Mouse (Mus musculus) spleen, postnatal 10 days (tissue): ENCODE results near the gene Man1c1.

Experiments
- DNase-seq, 2 experiments: peaks; one replicate each; pipeline ENCODE4 v3.0.0; 2021 to 2022; ENCODE audit warnings: low spot score in 2 of 2

The Man1c1 gene

DNA sequence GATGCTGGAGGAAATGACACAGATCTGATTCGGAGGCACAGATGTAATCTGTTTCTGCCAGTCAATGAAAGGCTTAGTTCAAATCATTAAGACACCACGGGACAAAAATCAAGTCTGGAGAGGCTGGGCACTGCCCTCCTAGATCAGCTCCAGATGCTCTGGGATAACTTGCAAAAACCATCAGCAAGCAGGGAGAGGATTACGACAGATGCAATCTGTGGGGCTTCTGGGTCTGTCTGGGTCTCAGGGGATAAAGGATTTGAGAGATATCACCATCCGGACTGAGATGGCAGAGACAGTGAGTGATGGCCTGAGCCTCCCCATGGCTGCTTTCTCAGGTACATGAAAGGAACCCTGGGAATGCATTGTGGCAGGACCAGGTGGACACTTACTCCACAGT, 99.6 kb downstream of the Man1c1 start:
- DNase-seq: no peak

DNA sequence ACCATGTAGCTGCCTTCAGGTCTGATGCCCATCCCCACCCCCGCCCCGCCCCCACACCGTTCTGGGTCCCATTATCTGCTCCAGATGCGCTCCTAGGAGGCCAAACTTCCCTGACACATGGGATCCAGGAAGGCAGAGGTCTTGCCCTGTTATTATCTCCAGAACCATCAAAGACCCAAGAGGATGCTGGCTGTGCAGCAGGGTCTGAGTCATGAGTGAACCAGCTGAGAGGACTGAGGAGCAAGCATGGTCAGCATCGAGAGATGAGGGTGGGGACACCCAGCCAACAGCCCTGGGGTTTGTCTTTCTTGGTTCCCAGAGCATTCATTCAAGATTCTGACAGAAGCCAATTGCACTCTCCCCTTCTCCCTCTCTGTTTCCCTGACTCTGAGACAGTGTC, 100.5 kb downstream of the Man1c1 start:
- no peak for DNase-seq

DNA sequence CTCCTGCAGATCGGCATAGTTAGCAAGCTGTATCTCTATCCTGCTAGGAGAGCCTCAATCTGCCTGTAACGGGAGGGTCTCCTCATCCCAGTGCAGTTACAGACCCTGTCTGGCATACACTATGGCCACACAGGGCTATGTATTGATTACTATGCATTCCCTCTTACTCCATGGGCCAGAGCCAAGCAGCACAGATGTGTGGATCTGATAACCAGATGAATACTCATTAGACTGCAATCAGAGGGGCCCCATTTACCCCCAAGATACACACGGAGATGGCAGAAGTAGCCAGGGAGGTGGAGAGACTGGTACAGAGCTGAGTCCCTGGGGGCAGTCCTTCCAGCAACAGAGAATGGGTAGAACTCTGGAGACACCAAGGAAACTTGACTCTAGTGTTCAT, 101.5 kb downstream of the Man1c1 start:
- DNase-seq: no peak

DNA sequence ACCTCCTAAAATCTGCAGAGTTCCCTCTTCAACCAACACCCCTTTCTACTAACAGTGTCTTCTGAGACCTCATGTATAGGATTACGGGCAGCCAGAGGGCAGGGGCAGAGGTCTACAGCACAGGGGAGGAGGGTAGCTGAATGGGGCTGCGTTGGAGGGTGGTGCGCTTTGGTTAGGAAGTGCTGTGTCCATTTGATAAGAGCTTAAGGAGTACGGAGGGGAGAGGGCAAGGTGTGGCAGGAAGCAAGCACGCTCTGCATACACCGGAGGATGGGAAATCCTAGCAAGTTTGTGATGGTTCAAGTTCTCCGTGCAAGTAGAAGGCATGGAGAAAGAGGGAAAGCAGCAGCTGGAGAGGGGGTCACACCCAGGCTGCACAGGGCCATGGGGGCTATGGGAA, 102.1 kb downstream of the Man1c1 start:
- no peak for DNase-seq

DNA sequence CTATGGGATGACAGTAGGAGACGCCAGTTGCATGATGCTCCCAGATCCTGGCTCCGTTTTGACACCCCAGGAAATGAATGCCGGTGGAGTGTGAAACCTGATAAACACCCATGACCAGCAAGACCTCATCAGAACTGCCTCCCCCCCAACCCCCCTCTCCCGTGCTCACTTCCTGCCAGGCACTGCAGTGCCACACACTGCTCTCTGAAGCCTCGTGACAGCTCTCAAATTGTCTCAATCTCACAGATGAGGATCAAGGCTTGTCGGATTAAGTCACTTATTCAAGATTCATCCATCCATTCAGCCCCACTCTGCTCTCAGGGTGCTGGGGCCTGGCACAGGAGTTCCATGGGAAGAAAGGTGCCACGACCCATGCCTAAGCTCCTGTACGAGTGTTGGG, 102.7 kb downstream of the Man1c1 start:
- peak in 1 of 2 experiments; percentile 39 for DNase-seq

DNA sequence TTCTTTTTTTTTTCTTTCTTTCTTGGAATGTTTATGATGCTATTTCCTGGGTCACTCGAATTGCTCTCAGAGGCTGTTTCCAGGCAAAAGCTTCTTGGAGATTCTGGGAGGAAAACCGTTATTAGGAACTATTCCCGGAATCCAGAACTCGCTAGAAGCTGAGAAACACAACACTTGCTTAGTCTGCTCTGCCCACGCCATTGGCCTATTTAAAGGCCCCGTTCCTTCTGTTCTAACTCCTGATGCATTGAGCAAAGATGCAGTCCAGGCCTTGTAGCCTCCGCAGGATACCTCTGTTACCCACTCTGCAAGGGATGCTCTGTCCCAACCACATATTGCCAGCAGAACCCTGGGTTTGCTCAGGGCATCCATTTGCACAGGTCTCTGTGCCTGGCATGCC, 103.3 kb downstream of the Man1c1 start:
- DNase-seq: no peak

DNA sequence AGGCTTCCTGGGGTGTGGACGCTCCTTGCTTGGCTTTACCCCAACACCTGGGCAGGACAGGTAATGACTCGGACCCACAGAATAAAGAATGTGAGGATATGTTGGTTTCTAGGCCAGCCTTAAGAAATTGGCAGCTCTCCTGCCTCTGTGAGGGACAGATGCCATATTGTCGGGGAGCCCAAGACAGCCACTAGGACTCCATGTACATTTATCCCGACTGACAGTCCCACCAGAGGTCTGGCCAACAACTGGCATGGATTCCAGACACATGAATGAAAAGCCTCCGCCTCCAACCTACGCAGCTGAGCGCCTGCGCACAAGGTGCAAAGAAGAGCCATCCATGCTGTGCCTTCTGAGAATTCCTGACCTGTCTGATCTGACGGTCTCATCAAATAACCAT, 104.0 kb downstream of the Man1c1 start:
- DNase-seq: no peak

DNA sequence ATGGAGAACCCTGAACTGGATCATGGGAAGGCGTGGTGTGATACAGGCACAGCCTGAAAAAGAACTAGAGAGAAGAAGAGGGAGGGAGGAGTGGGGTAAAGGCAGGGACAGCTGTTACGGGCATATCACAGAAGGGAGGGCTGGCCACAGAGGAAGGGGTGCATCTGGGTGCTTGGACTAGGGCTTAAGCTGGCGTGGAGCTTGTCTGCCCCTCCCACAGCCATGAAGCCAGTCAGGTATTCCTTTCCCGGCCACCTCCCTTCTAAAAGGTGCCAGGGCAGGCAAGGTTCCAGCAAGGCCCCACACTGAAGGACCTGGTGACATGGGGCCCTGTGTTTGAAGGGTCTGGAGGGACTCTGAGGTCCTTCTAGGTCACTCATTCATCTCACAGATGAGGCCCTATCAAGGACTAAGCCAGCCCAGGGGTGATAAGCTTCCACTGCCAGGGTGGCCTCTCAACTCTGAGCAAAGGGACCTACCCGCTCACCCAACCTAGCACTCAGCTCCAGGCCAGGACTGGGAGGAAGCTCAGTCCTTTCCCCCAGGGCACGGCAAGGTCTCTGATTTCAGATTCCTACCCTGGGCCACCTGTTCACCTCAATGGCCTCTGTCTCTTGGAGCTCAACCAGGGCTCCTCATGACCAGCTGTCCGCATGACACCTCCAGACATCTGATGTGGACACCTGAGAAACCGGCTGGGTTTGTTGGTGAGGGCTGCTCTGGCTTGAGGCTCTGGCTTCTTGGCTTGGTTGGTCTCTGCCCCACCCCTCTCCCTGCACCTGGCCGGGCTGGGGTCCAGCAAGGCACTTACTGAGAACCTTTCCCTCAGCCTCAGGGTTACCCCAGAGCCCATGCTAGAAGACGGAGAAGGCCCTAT, 107.0 kb downstream of the Man1c1 start:
- no peak for DNase-seq

DNA sequence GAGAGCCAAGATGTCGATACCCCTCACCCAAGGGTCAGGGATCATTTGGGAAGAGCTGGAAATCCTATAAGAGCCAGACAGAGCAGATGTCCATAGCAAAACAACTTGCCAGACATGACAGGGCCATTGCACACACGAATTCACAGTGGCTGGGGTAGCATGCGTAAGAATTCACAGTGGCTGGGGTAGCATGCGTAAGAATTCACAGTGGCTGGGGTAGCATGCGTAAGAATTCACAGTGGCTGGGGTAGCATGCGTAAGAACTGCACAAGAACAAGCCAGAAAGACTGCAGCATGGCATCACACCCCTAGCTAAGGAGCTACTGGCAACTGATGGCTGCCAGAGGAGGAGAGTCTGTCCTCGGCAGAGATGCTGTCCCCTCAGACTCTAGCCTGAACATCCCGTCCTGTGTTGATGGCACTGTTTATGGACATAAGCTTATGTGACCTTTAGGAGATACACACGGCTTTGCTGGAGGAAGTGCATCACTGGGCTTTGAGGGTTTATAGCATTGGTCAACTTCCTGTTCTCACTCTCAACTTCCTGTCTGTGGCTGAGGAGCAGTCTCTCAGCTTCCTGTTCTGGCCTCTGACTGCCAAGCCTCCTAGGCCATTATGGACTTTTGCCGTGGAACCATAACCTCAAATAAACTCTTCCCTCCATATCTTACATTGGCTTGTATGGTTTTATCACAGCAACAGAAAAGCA, 109.2 kb downstream of the Man1c1 start:
- no peak for DNase-seq

DNA sequence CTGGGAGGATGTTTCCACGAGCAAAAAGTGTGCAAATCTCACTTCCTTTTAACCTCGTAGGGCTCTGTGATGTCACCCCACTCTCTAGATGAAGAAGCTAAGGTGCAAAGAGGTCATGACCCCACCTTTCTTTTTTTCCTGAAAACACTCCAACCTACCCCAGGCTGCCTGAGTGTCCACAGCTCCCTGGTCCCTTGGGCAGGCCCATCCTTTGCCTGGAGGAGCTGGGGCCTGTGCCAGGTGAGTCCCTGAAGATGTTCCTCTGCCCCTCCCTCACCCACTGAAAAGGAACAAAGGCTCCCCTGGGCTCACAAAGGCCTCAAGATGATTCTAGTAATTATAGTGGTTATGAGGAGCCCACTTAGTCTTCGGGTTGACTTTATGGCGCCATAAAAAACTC, 111.6 kb downstream of the Man1c1 start:
- DNase-seq: no peak

DNA sequence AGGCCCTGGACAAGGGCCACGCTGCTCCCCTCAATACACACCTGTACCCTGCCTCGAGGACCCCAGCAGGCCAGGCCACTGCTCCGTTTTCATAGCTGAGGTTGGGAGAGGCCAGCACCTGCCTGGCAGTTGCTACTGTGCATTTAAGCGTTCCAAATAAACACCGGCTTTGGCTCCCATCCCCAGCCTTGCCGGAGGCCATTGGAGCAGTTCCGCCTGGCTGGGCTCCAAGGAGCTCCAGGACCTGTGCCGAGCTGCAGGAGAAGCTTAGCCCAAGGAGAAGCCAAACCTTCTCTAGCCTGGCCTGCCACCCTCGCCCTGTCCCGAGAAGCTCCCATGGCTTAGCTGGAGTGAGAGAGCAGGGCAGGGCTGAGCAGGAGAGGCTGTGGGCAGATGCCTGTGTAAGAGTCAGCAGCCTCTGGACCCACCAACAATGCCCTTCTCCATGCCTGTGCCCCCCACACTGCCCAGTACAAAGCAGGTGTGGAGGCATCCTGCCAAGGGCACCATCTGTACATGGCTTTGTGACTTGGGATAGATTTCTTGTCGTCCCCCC, 112.5 kb downstream of the Man1c1 start:
- no peak for DNase-seq

DNA sequence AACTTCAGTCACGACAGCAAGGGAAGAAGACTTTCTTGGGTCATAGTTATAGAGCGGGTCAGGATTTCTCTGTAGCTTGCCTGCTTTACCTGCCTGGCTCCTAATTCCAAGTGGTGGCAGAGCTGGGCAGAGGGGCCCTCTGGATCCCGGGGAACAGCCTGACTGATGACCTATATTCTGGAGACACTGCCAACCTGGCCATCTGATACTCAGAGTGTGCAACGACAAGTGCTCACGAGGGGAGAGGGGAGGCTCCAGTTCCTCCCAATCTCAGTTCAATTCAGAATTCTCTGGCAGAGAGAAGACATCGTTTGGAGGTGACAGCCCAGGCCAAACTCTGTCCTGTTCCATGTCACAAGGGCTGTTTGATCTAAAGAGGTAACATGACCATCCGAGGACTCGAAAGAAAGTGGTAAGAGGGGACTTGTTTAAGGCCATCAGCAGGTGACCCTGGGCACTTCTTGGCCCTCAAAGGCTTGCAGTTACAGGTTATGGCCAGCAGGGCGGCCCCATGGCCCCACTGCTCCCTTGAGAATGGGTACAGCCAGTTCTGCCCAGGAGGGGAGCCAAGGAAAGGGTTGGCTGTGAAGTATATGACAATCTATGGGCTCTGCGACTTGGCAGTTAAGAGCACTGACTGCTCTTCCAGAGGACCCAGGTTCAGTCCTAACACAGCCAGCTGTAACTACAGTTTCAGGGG, 113.7 kb downstream of the Man1c1 start:
- DNase-seq: peak in 1 of 2 experiments; percentile 36

DNA sequence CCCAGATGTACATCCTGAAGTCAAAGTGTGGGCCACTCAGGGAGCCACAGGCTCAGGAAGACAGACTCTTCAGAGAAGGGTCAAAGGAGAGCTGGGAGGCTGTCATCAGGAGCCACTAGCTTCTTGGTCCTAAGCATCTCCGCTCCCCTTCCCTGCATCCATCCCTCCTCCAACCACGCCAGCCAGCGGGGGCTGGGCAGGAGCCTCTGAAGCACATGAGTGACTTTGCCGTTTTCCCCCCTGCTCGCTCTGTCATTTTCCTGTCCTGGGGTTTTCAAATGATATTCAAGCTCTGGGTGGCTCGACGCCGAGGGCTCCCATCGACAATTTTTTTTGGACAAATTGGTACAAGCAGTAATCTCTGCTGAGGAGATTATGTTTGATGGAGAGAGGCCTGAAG, 114.3 kb downstream of the Man1c1 start:
- no peak for DNase-seq

DNA sequence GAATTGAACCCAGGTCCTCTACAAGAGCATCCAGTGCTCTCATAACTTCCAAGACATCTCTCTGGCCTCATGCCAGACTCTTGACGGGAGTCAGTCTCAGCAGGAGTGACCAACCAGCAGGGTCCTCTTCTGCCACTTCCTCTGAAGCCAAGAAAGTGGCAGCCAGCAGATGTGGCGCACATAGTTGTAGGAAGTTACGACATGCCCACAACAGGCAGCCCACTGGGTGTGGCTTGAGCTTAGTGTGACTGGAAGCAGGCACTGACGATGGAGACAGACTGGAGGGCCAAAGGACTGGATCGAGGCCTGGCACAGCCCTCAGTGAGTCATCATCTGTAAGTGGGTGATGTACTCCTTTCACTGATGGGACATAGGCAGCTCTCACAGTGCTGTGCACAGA, 115.1 kb downstream of the Man1c1 start:
- DNase-seq: peak in 1 of 2 experiments; percentile 31

DNA sequence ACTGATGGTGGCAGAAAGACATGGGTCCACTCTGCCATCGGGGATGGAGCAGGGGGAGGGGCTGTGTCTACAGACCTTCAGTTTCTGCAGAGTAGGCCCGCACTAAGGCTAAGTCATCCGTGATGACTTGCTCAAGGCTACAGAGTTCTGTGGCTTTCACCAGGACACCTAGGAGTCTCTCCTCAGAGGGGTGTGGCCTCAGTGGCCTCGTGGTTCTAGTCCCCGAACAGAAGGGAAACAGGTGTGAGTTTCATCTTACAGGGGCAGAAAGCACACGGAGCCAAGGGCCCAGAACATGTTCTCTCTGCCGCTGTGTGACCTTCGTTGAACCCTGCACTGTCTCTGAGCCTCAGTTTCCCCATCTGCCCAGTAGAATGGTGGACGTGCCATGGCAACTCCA, 115.8 kb downstream of the Man1c1 start:
- DNase-seq: no peak

DNA sequence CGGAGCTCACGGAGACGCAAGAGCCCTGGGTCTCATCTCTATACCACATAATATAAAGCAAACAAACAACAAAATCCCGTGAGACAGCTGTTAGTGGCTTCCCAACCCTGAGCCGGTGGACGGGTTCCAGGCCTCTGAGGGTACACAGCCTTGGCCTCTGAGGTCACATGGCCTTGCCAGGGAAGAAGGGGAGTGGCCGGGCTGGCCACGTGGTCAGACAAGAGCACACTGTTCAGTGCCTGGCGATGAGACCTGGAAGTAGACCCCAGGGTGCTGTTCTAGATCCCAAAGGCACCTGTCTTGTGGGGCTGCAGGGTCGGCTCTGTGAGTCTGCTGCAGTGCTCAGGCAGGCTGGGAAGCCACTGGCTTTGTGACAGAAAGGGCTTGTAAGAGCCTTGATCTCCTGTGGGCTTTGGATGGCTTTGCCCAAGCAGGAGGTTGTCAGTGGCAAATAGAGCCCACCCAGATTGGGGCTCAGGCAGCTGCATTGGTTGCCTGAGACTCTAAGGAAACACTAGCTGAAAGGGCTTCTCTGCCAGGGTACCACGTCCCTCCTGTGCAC, 116.4 kb downstream of the Man1c1 start:
- no peak for DNase-seq

DNA sequence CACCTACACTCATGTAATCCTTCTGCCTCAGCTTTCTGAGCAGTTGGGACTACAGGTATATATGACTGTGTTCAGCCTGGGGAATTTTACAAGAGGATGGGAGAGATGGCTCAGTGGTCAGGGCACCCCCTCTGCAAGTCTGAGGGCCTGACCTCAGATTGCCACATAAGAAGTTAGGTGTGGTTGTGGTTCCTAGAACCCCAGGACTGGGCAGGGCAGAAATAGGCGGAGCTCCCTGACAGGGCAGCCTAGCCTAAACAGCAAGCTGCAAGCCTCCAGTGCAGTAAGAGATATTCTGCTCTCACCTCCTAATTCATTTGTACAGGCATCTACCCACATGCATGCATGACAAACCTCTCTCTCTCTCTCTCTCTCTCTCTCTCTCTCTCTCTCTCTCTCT, 117.5 kb downstream of the Man1c1 start:
- no peak for DNase-seq

DNA sequence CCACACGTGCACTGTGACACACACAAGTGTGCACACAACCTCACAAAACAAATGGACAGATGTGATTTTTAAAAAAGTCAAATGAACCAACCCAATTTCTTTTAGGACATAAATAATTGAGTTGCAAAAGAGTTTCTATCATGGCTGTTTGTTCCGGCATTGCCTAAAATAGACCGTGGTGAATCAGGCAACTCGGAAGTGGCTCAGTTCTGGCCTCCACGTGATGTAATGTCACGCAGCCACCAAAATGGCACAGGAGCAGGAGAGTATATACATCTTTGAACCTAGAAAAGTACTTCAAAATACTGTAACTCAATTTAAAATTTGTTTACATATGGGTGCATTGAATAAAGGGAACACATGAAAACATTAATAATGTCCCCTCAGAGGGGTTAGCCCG, 118.0 kb downstream of the Man1c1 start:
- no peak for DNase-seq

DNA sequence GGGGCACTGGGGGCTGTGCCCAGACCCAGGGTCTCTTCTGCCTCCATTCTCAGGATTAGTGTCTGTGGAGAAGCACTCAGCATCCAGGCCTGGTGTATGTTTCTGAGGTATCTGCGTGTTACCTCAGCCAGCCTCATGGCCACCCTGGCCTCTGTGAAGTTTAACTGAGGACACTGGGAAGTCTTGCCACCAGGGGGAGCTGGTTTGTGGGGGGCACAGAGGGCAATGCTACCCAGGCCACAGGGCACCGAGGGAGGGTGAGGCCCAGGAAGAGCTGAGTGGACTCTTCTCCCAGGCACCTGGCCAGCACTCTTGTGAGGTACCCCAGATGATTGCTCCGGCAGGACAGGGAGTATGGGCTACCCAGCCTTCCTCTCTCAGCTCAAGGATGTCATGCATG, 120.6 kb downstream of the Man1c1 start:
- peak in 1 of 2 experiments; percentile 71 for DNase-seq

DNA sequence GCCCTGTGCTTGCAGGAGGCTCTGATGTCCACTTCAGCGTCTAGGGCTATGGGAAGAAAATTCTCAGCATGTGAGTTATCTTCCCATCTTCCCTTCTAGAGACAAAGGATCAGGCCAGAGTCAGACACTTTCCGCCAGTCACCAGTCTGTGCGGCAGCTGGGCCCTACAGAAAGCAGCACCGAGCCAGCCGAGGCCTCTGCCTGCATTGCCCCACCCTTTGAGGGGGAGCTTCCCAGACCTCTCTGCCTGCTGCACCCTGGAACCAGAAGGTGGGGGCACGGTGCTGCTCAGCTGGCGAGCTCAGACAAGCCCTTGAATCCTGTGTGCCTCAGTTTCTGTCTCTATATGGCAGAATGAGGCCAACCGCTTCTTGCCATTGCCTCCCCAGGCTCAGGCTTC, 122.7 kb downstream of the Man1c1 start:
- no peak for DNase-seq

DNA sequence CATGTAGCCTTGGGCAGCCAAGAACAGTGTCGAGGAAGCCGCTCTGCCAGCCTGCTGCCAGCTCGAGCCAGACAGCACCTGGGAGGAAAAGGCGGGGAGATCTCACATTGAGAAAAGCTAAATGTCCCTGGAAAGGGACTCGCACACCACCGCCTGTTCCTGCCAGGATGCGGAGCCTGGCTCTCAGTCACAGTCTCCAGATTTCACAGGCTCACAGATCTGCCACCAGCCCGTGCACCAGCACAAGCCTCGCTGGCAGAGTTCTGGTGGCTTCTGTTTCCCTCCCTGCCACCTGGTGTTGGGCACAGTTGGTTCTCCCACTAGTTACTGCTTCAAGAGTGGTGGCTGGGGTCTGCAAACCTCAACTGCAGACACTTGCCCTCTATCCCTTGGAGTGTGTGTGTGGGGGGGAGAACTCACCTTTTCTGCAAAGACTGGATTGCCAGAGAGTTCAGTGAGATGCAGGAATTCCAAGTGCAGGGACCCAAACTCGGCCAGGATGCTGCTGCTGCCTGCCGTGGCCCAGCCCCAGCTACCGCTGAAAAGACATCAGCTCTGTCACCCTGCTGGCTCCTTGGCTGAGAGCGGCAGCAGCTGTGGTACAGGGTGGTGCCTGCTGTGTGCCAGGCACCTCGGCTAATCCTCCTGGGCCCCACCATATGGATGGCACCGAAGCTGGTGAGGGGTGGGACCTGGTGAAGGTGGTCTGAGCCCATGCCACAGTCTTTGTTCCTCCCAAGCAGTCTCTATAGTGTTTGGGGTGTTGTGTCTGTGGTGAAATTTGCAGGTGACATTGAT, 123.5 kb downstream of the Man1c1 start:
- no peak for DNase-seq
